Mouse (Mus musculus) G1E (cell line): ENCODE results near the gene Il31. TPM values are rescaled to one million over a fixed set of nuclear protein-coding genes. Genes with fewer than 3 reads are reported as not detected.
"Not testable (repeated sequence)": the region's sequence is repeated elsewhere in the genome, so short reads cannot be mapped to it uniquely, and the experiment has no call there.

Source experiments
- ATAC-seq: 2 replicates; pipeline ENCODE4 v1.8.0; 2016; ENCODE audit warnings: mild to moderate bottlenecking; ENCODE audit not compliant: insufficient number of reproducible peaks, poor library complexity, low FRiP score, severe bottlenecking; ENCODE audit errors: extremely low read depth
- DNase-seq: peaks from one replicate; pipeline ENCODE4 v3.0.0; 2012; ENCODE audit warnings: low spot score
- H3K27me3 ChIP-seq: 2 replicates; pipeline ENCODE4 v1.6.1; 2012; ENCODE audit warnings: mild to moderate bottlenecking, low read length, inconsistent platforms; ENCODE audit not compliant: insufficient read depth
- H3K36me3 ChIP-seq: replicated peaks from 2 replicates; pipeline ENCODE3; 2012; ENCODE audit warnings: mild to moderate bottlenecking, inconsistent platforms
- H3K4me1 ChIP-seq: 2 replicates; pipeline ENCODE4 v1.6.1; 2012; ENCODE audit warnings: low read depth, low read length, inconsistent platforms, mixed read lengths; ENCODE audit not compliant: insufficient read depth
- H3K4me3 ChIP-seq: 2 replicates; pipeline ENCODE4 v1.5.1; 2012; ENCODE audit warnings: low read depth, mild to moderate bottlenecking, inconsistent platforms, low read length, moderate library complexity, mixed read lengths
- H3K9me3 ChIP-seq: replicated peaks from 2 replicates; pipeline ENCODE4 v1.6.1; 2012; ENCODE audit warnings: inconsistent platforms
- CTCF ChIP-seq: IDR thresholded peaks from 2 replicates; pipeline ENCODE4 v1.5.1; 2012; ENCODE audit warnings: low read depth, low read length, inconsistent platforms, mixed read lengths
- GATA1 ChIP-seq: IDR thresholded peaks from 2 replicates; pipeline ENCODE4 v1.6.1; 2012; ENCODE audit warnings: borderline replicate concordance, low read length, inconsistent platforms, mixed read lengths
- GATA2 ChIP-seq: IDR thresholded peaks from 2 replicates; pipeline ENCODE4 v1.6.1; 2012; ENCODE audit warnings: low read depth, low read length, inconsistent platforms, borderline replicate concordance
- POLR2AphosphoS5 ChIP-seq: IDR thresholded peaks from 2 replicates; pipeline ENCODE4 v1.6.1; 2012; ENCODE audit warnings: low read depth, low read length, inconsistent platforms; ENCODE audit not compliant: insufficient replicate concordance
- TAL1 ChIP-seq: conservative IDR thresholded peaks from 2 replicates; pipeline ENCODE4 v1.6.1; 2012; ENCODE audit warnings: low read depth, low read length, inconsistent platforms, mixed read lengths
- polyA plus RNA-seq: library from polyadenylated mRNA; stranded (reverse); fragments of >175 nt; gene quantifications from 2 replicates; pipeline ENCODE4 v1.2.3, GENCODE M21; 2012
- total RNA-seq, 2 experiments: library from RNA; stranded (forward) in 1 of 2; stranded (reverse) in 1 of 2; fragments of 200-1000 nt in 1 of 2; fragments of >200 nt in 1 of 2; fragmentation: Nextera tagmentation in 1 of 2; gene quantifications; 2 replicates each; pipeline ENCODE4 v1.2.3; 2014 to 2017

The Il31 gene
- total and polyA plus RNA-seq, 3 experiments, result not detected

DNA sequence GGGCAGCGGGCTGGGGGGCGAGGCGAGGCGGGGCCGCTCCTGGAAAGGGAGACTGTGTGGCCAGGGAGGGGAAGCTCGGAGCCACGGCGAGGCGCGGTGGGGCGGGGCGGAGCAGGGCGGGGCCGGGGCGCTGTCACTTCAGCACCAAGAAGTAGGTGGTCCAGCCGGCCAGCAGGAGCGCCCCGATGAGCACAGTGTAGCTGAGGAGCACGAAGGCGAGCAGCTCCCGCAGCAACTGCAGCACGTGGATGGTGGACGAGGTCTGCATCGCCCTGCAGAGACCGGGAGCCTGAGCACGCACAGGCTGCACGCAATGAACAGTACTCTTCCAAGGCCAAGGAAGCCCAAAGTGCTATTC is 35.1 kb upstream of the Il31 start:
- Histone ChIP-seq H3K4me3 (peak overlapping the region; percentile 88), H3K9me3 (no peaks in the 10 kb centered on the region), H3K27me3 (no peaks in the 10 kb centered on the region), H3K4me1 (peaks cover 29% of the 10 kb centered on the region), H3K36me3 (peaks cover 83% of the 10 kb centered on the region)
- DNase-seq (peak; percentile 91), ATAC-seq (peak; percentile 51; the same call in 1 of the 2 replicates)
- TF ChIP-seq GATA1 (no peak), GATA2 (no peak), CTCF (no peak), TAL1 (no peak), POLR2AphosphoS5 (no peak)

DNA sequence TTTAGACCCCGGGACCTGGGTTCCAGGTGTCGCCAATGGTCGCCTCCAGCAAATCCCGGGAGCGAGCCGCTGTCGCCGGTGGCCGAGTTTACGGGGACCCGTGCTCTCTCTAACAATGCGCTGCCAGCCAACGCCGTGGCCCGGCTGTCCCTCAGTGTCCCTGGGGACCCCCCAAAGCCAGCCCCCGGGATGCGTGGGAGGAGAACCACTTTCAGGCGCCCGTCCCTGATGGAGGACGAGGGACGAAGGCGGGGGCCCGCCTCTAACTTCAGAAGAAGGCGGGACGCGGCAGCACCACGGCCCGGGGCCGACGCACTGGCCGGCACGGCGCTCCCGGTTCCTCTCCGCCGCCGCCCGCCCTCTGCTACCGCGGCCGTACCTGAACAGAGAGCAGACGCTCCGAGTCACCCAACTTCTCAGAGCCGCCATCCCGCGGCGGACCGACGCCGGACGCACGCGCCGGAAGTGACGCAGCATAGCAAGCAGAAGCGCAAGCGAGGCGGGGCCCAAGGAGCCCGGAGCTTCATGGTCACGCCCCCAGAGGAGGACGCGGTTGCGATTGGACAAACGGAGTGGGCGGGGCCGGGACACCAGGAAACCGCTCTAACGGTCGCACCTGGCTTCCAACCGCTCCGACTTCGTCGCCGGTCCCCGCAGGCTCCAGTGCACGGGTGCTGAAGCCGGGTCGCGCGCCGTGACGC is 34.6 kb upstream of the Il31 start, which contains the start of gene Diablo:
TSS of gene Diablo (minus strand) at position 485 of the 701 bp plus-strand sequence.
- Histone ChIP-seq H3K36me3 (peaks cover 83% of the 10 kb centered on the region), H3K9me3 (no peaks in the 10 kb centered on the region), H3K4me3 (peak within 1 kb of the TSS; percentile 88), H3K4me1 (peaks cover 29% of the 10 kb centered on the region), H3K27me3 (no peaks in the 10 kb centered on the region)
- ATAC-seq (peak; percentile 96), DNase-seq (peak; percentile 97)
- TF ChIP-seq POLR2AphosphoS5 (no peak), CTCF (no peak), TAL1 (no peak), GATA1 (no peak), GATA2 (no peak)

DNA sequence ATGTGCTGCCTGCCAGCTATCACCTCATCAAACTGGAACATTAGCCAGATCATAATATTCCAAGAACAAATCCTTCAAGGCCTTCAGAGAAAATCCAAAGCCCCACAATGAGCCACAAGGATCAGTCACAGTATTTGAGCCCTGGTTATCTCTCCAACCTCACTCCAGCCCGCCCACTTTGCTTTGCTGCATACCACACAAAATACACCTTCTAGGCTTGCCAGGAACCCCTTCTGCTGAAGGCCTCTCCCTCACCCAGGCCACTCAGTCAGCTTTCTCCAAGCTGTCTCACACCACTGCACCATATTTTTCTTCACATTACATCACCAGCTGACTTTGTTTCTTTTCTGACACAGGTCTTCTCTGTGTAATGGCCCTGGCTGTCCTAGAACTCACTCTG is 32.9 kb upstream of the Il31 start:
- Histone ChIP-seq H3K36me3 (peaks cover 83% of the 10 kb centered on the region), H3K27me3 (no peaks in the 10 kb centered on the region), H3K9me3 (no peaks in the 10 kb centered on the region), H3K4me3 (no peak overlapping the region), H3K4me1 (peaks cover 29% of the 10 kb centered on the region)
- DNase-seq (no peak), ATAC-seq (no peak)
- TF ChIP-seq GATA1 (no peak), TAL1 (no peak), CTCF (no peak), POLR2AphosphoS5 (no peak), GATA2 (no peak)

DNA sequence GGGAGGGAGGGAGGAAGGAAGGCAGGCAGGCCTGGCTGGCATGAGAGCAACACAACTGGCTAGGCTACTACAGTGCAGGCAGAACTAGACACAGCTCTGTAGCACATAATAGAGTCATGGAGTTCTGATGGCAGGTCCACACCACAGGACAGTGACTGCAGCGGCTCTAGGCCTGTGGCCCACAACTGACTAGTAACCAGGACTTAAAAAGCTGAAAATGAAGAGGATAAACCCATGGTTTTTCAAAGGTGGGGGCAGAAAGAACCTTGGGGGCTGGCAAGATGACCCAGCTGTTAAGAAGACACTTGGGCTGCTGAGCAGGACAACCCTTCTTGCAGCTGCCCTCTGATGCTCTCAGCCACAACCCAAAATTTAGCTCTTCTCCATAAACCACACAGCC is 32.3 kb upstream of the Il31 start:
- H3K9me3 ChIP-seq, result no peaks in the 10 kb centered on the region
- peaks cover 29% of the 10 kb centered on the region for H3K4me1 ChIP-seq
- no peaks in the 10 kb centered on the region for H3K27me3 ChIP-seq
- TF ChIP-seq CTCF (no peak), GATA1 (no peak), POLR2AphosphoS5 (no peak), TAL1 (no peak)
- ATAC-seq (no peak), DNase-seq (no peak)
- peaks cover 83% of the 10 kb centered on the region for H3K36me3 ChIP-seq
- H3K4me3 ChIP-seq, result no peak overlapping the region

GRCm38 (mm10) chr5:123520666-123521065 is 31.4 kb upstream of the Il31 start:
- no peaks in the 10 kb centered on the region for H3K9me3 ChIP-seq
- H3K36me3 ChIP-seq, result peaks cover 85% of the 10 kb centered on the region
- TF ChIP-seq POLR2AphosphoS5 (no peak), TAL1 (no peak), GATA2 (no peak)
- H3K27me3 ChIP-seq, result no peaks in the 10 kb centered on the region
- no peak for ATAC-seq
- H3K4me1 ChIP-seq, result peaks cover 29% of the 10 kb centered on the region
- no peak overlapping the region for H3K4me3 ChIP-seq
- no peak for DNase-seq

DNA sequence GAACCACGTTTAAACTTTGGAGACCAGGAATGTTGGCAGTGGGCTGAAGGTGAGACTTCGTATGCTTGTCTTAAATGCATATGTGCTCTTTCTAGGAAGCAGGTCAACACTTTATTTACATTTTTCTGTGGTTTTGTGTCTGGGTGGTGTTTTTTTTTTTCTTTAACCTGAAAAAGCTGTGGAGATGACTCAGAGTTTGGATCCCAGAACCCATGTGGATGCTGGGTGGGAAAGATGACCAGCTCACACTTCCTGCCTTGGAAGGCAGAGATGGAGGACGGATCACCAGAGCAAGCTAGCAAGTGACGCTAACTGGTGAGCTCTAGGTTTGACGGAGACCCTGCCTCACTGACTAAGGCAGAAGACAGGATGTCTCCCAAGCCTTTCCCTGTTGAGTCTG is 25.6 kb upstream of the Il31 start:
- Histone ChIP-seq H3K36me3 (peaks cover 87% of the 10 kb centered on the region), H3K4me1 (peaks cover 8% of the 10 kb centered on the region), H3K4me3 (no peak overlapping the region), H3K27me3 (no peaks in the 10 kb centered on the region), H3K9me3 (no peaks in the 10 kb centered on the region)
- DNase-seq (no peak), ATAC-seq (no peak)
- no peak for TF ChIP-seq GATA2
- no peak for TF ChIP-seq GATA1
- TF ChIP-seq POLR2AphosphoS5, result no peak
- no peak for TF ChIP-seq TAL1
- no peak for TF ChIP-seq CTCF

- no peak for ATAC-seq
- H3K27me3 ChIP-seq, result peaks cover 21% of the 10 kb centered on the region
- no peaks in the 10 kb centered on the region for H3K9me3 ChIP-seq
- peaks cover 15% of the 10 kb centered on the region for H3K4me1 ChIP-seq
- no peak for DNase-seq
- no peak for TF ChIP-seq GATA1
- TF ChIP-seq POLR2AphosphoS5, result no peak
- peaks cover 60% of the 10 kb centered on the region for H3K36me3 ChIP-seq
- H3K4me3 ChIP-seq, result no peak overlapping the region
These were observed 22.8 kb upstream of the Il31 start for GRCm38 (mm10) chr5:123512102-123512501.

GRCm38 (mm10) chr5:123511426-123511825 is 22.1 kb upstream of the Il31 start:
- peaks cover 22% of the 10 kb centered on the region for H3K27me3 ChIP-seq
- peaks cover 53% of the 10 kb centered on the region for H3K36me3 ChIP-seq
- not testable (repeated sequence) for DNase-seq, ATAC-seq, H3K4me3 ChIP-seq, H3K9me3 ChIP-seq
- H3K4me1 ChIP-seq, result peaks cover 15% of the 10 kb centered on the region
